In genomic region chr2:18917838-18918237, GRCm38 (mm10) we compare ENCODE assay signal across 24 mouse cellular contexts.
DNase-seq lines count a peak whose midpoint lies in the region; ATAC-seq and TF ChIP-seq lines count a peak whose summit lies in the region.
"Had no signal": no experiment of that assay in that cellular context is flagged by ENCODE, and none has a peak within 500 bp of the region (broad histone marks: within the 10 kb centered on the region; RNA-seq: fewer than 3 reads in every experiment).

No protein-coding gene starts in this region.

- no peak for TF ChIP-seq CTCF in bone marrow macrophage, adult 2 months (IDR thresholded peaks at IDR 0.05; ENCODE audit: low read depth, low read length)
- TF ChIP-seq CTCF in liver, embryonic 14.5 days (IDR thresholded peaks at IDR 0.05; ENCODE audit: low read depth): no peak
- TF ChIP-seq CTCF in liver, postnatal 0 days (IDR thresholded peaks at IDR 0.05; ENCODE audit: low read depth): no peak

- no peaks in the 10 kb centered on the region for H3K36me3 ChIP-seq in liver, embryonic 14.5 days (replicated peaks; ENCODE audit: control insufficient read depth, insufficient read depth, low read depth)
- H3K36me3 ChIP-seq in liver, postnatal 0 days (replicated peaks; ENCODE audit: insufficient read depth, low read length): no peaks in the 10 kb centered on the region
- H3K36me3 ChIP-seq in midbrain, embryonic 13.5 days: no peaks in the 10 kb centered on the region
- H3K36me3 ChIP-seq: embryonic facial prominence, embryonic 13.5 days; forebrain, embryonic 12.5 days; forebrain, embryonic 15.5 days; heart, embryonic 10.5 days; heart, embryonic 13.5 days; hindbrain, embryonic 12.5 days; hindbrain, embryonic 15.5 days had no signal

- no peaks in the 10 kb centered on the region for H3K9me3 ChIP-seq in liver, embryonic 14.5 days (ENCODE audit: control insufficient read depth, low read length)
- no peaks in the 10 kb centered on the region for H3K9me3 ChIP-seq in liver, postnatal 0 days (ENCODE audit: low read length)
- H3K9me3 ChIP-seq in midbrain, embryonic 13.5 days: no peaks in the 10 kb centered on the region
- H3K9me3 ChIP-seq: embryonic facial prominence, embryonic 13.5 days; forebrain, embryonic 12.5 days; forebrain, embryonic 15.5 days; heart, embryonic 10.5 days; heart, embryonic 13.5 days; hindbrain, embryonic 12.5 days; hindbrain, embryonic 15.5 days had no signal

- ATAC-seq in liver, embryonic 14.5 days (ENCODE audit: insufficient read depth): peak; percentile 54; the same call in 1 of the 2 replicates
- no peak for ATAC-seq in liver, postnatal 0 days
- no peak for ATAC-seq in midbrain, embryonic 13.5 days
- ATAC-seq: forebrain, embryonic 15.5 days had no signal

- no peak for TF ChIP-seq POLR2A in bone marrow macrophage, adult 2 months (IDR thresholded peaks at IDR 0.05; ENCODE audit: borderline replicate concordance, low read depth, low read length)

- peak; percentile 61 for DNase-seq in c-Kit-positive CD71-positive TER-119-positive erythroid progenitor cells, embryonic 14.5 days (ENCODE audit: low spot score)
- DNase-seq in liver, embryonic 14.5 days (ENCODE audit: low read depth in 3 of 3, low spot score in 3 of 3): peak in 1 of 3 experiments; percentile 63
- DNase-seq in liver, postnatal 0 days: no peak
- DNase-seq in T-cell, adult 2 months (ENCODE audit: low spot score): no peak
- no peak for DNase-seq in adrenal gland, postnatal 36 days
- DNase-seq in layer of hippocampus, adult 18-20 months (ENCODE audit: low spot score in 2 of 2): no peak
- DNase-seq: adrenal gland, postnatal 10 days; cerebellum, adult 11 months; cerebellum, adult 2 months; cerebellum, adult 9-11 months; cerebellum, postnatal 25 days; gastrocnemius, postnatal 25 days; heart, adult 18-20 months; heart, postnatal 14 days had no signal

- H3K4me2 ChIP-seq in liver, embryonic 14.5 days (ENCODE audit: low read depth): peak overlapping the region; percentile 39
- no peak overlapping the region for H3K4me2 ChIP-seq in liver, postnatal 0 days (ENCODE audit: low read depth, low read length)
- H3K4me2 ChIP-seq in midbrain, embryonic 13.5 days (replicated peaks): no peak overlapping the region
- H3K4me2 ChIP-seq: embryonic facial prominence, embryonic 13.5 days; forebrain, embryonic 12.5 days; forebrain, embryonic 15.5 days; heart, embryonic 13.5 days; hindbrain, embryonic 12.5 days; hindbrain, embryonic 15.5 days had no signal

- H3K9ac ChIP-seq in liver, embryonic 14.5 days (replicated peaks): no peak overlapping the region
- no peak overlapping the region for H3K9ac ChIP-seq in liver, postnatal 0 days (replicated peaks)
- H3K9ac ChIP-seq in midbrain, embryonic 13.5 days (replicated peaks): no peak overlapping the region
- H3K9ac ChIP-seq: embryonic facial prominence, embryonic 13.5 days; forebrain, embryonic 12.5 days; forebrain, embryonic 15.5 days; heart, embryonic 13.5 days; hindbrain, embryonic 12.5 days; hindbrain, embryonic 15.5 days had no signal

- TF ChIP-seq EP300 in liver, embryonic 14.5 days (IDR thresholded peaks at IDR 0.05; ENCODE audit: low read depth): peak; percentile 81
- TF ChIP-seq EP300 in liver, postnatal 0 days (IDR thresholded peaks at IDR 0.05; ENCODE audit: low read depth): peak; percentile 90

- no peaks in the 10 kb centered on the region for H3K27me3 ChIP-seq in liver, embryonic 14.5 days (ENCODE audit: control insufficient read depth, insufficient read depth, low read length)
- no peaks in the 10 kb centered on the region for H3K27me3 ChIP-seq in liver, postnatal 0 days (ENCODE audit: insufficient read depth, low read length)
- no peaks in the 10 kb centered on the region for H3K27me3 ChIP-seq in midbrain, embryonic 13.5 days
- H3K27me3 ChIP-seq: embryonic facial prominence, embryonic 13.5 days; forebrain, embryonic 12.5 days; forebrain, embryonic 15.5 days; heart, embryonic 13.5 days; hindbrain, embryonic 12.5 days; hindbrain, embryonic 15.5 days had no signal

- H3K4me3 ChIP-seq in bone marrow macrophage, adult 2 months (ENCODE audit: insufficient read depth, low read length): no peak overlapping the region
- H3K4me3 ChIP-seq in liver, embryonic 14.5 days (ENCODE audit: insufficient read depth in 1 of 2, low read depth in 2 of 2, low read length in 2 of 2): no peak overlapping the region
- H3K4me3 ChIP-seq in liver, postnatal 0 days (ENCODE audit: low read depth, low read length): no peak overlapping the region
- no peak overlapping the region for H3K4me3 ChIP-seq in midbrain, embryonic 13.5 days (replicated peaks)
- H3K4me3 ChIP-seq: embryonic facial prominence, embryonic 13.5 days; erythroblast, embryonic 14.5 days; forebrain, embryonic 12.5 days; forebrain, embryonic 15.5 days; heart, embryonic 10.5 days; heart, embryonic 13.5 days; hindbrain, embryonic 12.5 days; hindbrain, embryonic 15.5 days had no signal

- peak overlapping the region; percentile 20; the same call in 1 of the 2 replicates for H3K27ac ChIP-seq in bone marrow macrophage, adult 2 months (ENCODE audit: insufficient read depth, low read depth, low read length)
- H3K27ac ChIP-seq in liver, embryonic 14.5 days: peak overlapping the region; percentile 52
- no peak overlapping the region; the same call in 1 of the 2 replicates for H3K27ac ChIP-seq in liver, postnatal 0 days (ENCODE audit: low read depth)
- no peak overlapping the region for H3K27ac ChIP-seq in midbrain, embryonic 13.5 days
- H3K27ac ChIP-seq: embryonic facial prominence, embryonic 13.5 days; forebrain, embryonic 12.5 days; forebrain, embryonic 15.5 days; heart, embryonic 10.5 days; heart, embryonic 13.5 days; hindbrain, embryonic 12.5 days; hindbrain, embryonic 15.5 days had no signal

- 35% methylated on average over 2 of the region's 2 CpGs for WGBS in liver, embryonic 14.5 days (ENCODE audit: insufficient replicate concordance)
- WGBS in liver, postnatal 0 days (ENCODE audit: insufficient replicate concordance): 52% methylated on average over 2 of the region's 2 CpGs
- WGBS in midbrain, embryonic 13.5 days: 90% methylated on average over 2 of the region's 2 CpGs

- peaks cover 56% of the 10 kb centered on the region for H3K4me1 ChIP-seq in bone marrow macrophage, adult 2 months (ENCODE audit: control insufficient read depth, insufficient read depth, low read length)
- peaks cover 33 to 47% of the 10 kb centered on the region in 2 experiments for H3K4me1 ChIP-seq in liver, embryonic 14.5 days (replicated peaks; ENCODE audit: control insufficient read depth in 2 of 2, insufficient read depth in 2 of 2, low read length in 1 of 2)
- H3K4me1 ChIP-seq in liver, postnatal 0 days (ENCODE audit: insufficient read depth): peaks cover 33% of the 10 kb centered on the region
- peaks cover 11% of the 10 kb centered on the region for H3K4me1 ChIP-seq in midbrain, embryonic 13.5 days (replicated peaks)

Comparison
In these comparisons a context has a peak if more than half of its experiments do, and no peak if none do; other contexts are left out.
1. H3K27ac ChIP-seq: peak in bone marrow macrophage, adult 2 months (single experiment) and liver, embryonic 14.5 days (single experiment); none in liver, postnatal 0 days (single experiment) and midbrain, embryonic 13.5 days (single experiment).